8 mouse cellular contexts compared by ENCODE assay signal in the genomic region with DNA sequence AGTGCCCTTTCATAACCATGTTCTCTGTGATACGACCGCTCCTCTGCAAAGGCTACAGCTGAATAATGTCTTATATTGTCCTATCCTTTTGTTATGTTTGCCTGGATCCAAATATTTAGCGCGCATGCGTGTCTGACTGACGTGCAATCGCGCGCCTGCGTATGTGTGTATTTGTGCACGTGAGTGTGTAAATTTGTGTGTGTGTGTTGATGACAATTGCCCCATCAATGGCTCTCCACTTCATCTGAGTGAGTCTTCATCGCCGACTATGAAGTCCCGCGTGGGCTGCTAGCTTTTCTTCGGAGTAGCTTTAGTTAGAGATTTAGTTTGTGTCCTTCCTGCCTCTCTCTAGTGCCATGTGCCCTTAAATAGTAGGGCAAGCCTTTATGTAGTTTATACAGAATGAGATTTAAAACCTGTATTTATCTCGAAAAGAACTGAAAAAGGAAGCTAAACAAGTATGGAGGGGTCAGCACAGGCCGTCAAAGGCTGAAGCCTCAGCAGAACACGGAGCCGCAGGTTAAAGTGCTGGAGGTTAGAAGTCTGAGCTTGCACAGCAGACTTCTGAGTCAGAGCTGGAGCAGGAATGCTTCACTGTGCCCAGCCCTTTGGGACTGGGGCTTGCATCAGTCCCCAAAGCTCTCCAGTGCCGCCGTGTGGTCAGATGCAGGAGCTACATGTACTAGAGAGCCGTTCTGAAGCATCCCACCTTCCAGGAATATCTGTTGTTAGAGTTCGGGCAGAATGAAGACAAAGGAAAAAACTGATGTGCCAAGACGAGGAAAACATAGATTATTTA. TPM values are rescaled to one million over a fixed set of nuclear protein-coding genes. Genes with fewer than 3 reads are reported as not detected.
A peak's percentile ranks its signal among the peaks of the same experiment; 100 is the strongest.
DNase-seq lines count a peak whose midpoint lies in the region; ATAC-seq lines count a peak whose summit lies in the region.

No protein-coding gene starts in this region.

- 50% methylated on average over 25 of the region's 25 CpGs for WGBS in embryonic facial prominence, embryonic 15.5 days
- 50% methylated on average over 25 of the region's 25 CpGs for WGBS in heart, embryonic 10.5 days
- 50% methylated on average over 25 of the region's 25 CpGs for WGBS in kidney, embryonic 15.5 days
- WGBS in limb, embryonic 15.5 days: 52% methylated on average over 25 of the region's 25 CpGs
- WGBS in stomach, embryonic 14.5 days: 49% methylated on average over 25 of the region's 25 CpGs

- peak; percentile 79 for ATAC-seq in embryonic facial prominence, embryonic 15.5 days (ENCODE audit: insufficient number of reproducible peaks, low FRiP score, low TSS enrichment, low read depth)
- peak; percentile 92 for ATAC-seq in kidney, embryonic 15.5 days (replicated peaks; ENCODE audit: low FRiP score)
- ATAC-seq in limb, embryonic 15.5 days (ENCODE audit: insufficient number of reproducible peaks, low FRiP score, low TSS enrichment, low read depth): 0 out of 2 replicates have a peak, but pooled peaks have one; percentile 58
- peak; percentile 88; the same call in 1 of the 2 replicates for ATAC-seq in stomach, embryonic 14.5 days (ENCODE audit: insufficient number of reproducible peaks, insufficient read depth, low FRiP score, low read depth)

- H3K9ac ChIP-seq in embryonic facial prominence, embryonic 15.5 days: no peak overlapping the region
- no peak overlapping the region for H3K9ac ChIP-seq in kidney, embryonic 15.5 days
- H3K9ac ChIP-seq in limb, embryonic 15.5 days: no peak overlapping the region
- no peak overlapping the region for H3K9ac ChIP-seq in stomach, embryonic 14.5 days (replicated peaks; ENCODE audit: low read depth, low read length)

- no peaks in the 10 kb centered on the region for H3K36me3 ChIP-seq in embryonic facial prominence, embryonic 15.5 days
- no peaks in the 10 kb centered on the region for H3K36me3 ChIP-seq in heart, embryonic 10.5 days
- H3K36me3 ChIP-seq in kidney, embryonic 15.5 days: no peaks in the 10 kb centered on the region
- H3K36me3 ChIP-seq in limb, embryonic 15.5 days: no peaks in the 10 kb centered on the region
- H3K36me3 ChIP-seq in stomach, embryonic 14.5 days (ENCODE audit: control insufficient read depth, insufficient read depth, low read length): no peaks in the 10 kb centered on the region

- H3K9me3 ChIP-seq in embryonic facial prominence, embryonic 15.5 days (replicated peaks): no peaks in the 10 kb centered on the region
- H3K9me3 ChIP-seq in heart, embryonic 10.5 days: no peaks in the 10 kb centered on the region
- H3K9me3 ChIP-seq in kidney, embryonic 15.5 days (replicated peaks): no peaks in the 10 kb centered on the region
- no peaks in the 10 kb centered on the region for H3K9me3 ChIP-seq in limb, embryonic 15.5 days
- no peaks in the 10 kb centered on the region for H3K9me3 ChIP-seq in stomach, embryonic 14.5 days (ENCODE audit: control insufficient read depth, low read depth, low read length)

- no peak overlapping the region for H3K4me3 ChIP-seq in embryonic facial prominence, embryonic 15.5 days (replicated peaks)
- H3K4me3 ChIP-seq in heart, embryonic 10.5 days: no peak overlapping the region
- H3K4me3 ChIP-seq in kidney, embryonic 15.5 days (replicated peaks): no peak overlapping the region
- no peak overlapping the region for H3K4me3 ChIP-seq in limb, embryonic 15.5 days
- no peak overlapping the region for H3K4me3 ChIP-seq in stomach, embryonic 14.5 days (ENCODE audit: low read depth, low read length)

- H3K27ac ChIP-seq in embryonic facial prominence, embryonic 15.5 days (replicated peaks): no peak overlapping the region
- 0 out of 2 replicates have a peak overlapping the region, but pooled peaks have one; percentile 42 for H3K27ac ChIP-seq in heart, embryonic 10.5 days
- peak overlapping the region; percentile 42; the same call in 1 of the 2 replicates for H3K27ac ChIP-seq in kidney, embryonic 15.5 days
- H3K27ac ChIP-seq in limb, embryonic 15.5 days: no peak overlapping the region
- no peak overlapping the region for H3K27ac ChIP-seq in stomach, embryonic 14.5 days (ENCODE audit: low read length)

- 0 out of 2 replicates have a peak, but pooled peaks cover 4% of the 10 kb centered on the region for H3K4me1 ChIP-seq in embryonic facial prominence, embryonic 15.5 days
- H3K4me1 ChIP-seq in heart, embryonic 10.5 days: peaks cover 5% of the 10 kb centered on the region; the same call in 1 of the 2 replicates
- H3K4me1 ChIP-seq in kidney, embryonic 15.5 days: peaks cover 9% of the 10 kb centered on the region
- H3K4me1 ChIP-seq in limb, embryonic 15.5 days: no peaks in the 10 kb centered on the region
- no peaks in the 10 kb centered on the region for H3K4me1 ChIP-seq in stomach, embryonic 14.5 days (ENCODE audit: control insufficient read depth, insufficient read depth, low read length)

- 0 out of 2 replicates have a peak overlapping the region, but pooled peaks have one; percentile 17 for H3K4me2 ChIP-seq in embryonic facial prominence, embryonic 15.5 days (replicated peaks)
- H3K4me2 ChIP-seq in kidney, embryonic 15.5 days: 0 out of 2 replicates have a peak overlapping the region, but pooled peaks have one; percentile 20
- no peak overlapping the region for H3K4me2 ChIP-seq in limb, embryonic 15.5 days
- H3K4me2 ChIP-seq in stomach, embryonic 14.5 days (replicated peaks; ENCODE audit: low read depth, low read length): no peak overlapping the region

- H3K27me3 ChIP-seq in embryonic facial prominence, embryonic 15.5 days: no peaks in the 10 kb centered on the region
- H3K27me3 ChIP-seq in heart, embryonic 10.5 days (ENCODE audit: insufficient read depth, poor library complexity, severe bottlenecking): no peaks in the 10 kb centered on the region
- H3K27me3 ChIP-seq in kidney, embryonic 15.5 days: no peaks in the 10 kb centered on the region
- H3K27me3 ChIP-seq in limb, embryonic 15.5 days: no peaks in the 10 kb centered on the region
- H3K27me3 ChIP-seq in stomach, embryonic 14.5 days (ENCODE audit: control insufficient read depth, insufficient read depth, low read length): no peaks in the 10 kb centered on the region

- peak; percentile 74 for DNase-seq in 416B (ENCODE audit: low read depth)
- peak; percentile 29 to 59 for DNase-seq in adrenal gland, postnatal 4 days (ENCODE audit: low spot score in 2 of 2)
- DNase-seq in heart, embryonic 10.5 days (ENCODE audit: low spot score): peak; percentile 90
- DNase-seq in natural killer cell, adult 2 months (ENCODE audit: low spot score in 2 of 2): peak; percentile 17 to 63

RNA-seq across cellular contexts. Expression of a gene that starts 38.5 kb away (rescaled TPM):
- 1 to 10 TPM in 1 of 2 experiments, under 1 TPM in 1; 0.67 to 1.2 TPM for total RNA-seq in adrenal gland, postnatal 4 days (2021)
- polyA plus RNA-seq in embryonic facial prominence, embryonic 15.5 days (2015; fragmentation: Nextera tagmentation; extraction: Ambion mirVana): 0.24 and 0.42 TPM in 2 replicates
- polyA plus RNA-seq in heart, embryonic 10.5 days (2016; fragmentation: Nextera tagmentation; extraction: Ambion mirVana): 0.17 and 0.20 TPM in 2 replicates
- polyA plus RNA-seq in kidney, embryonic 15.5 days (2015; fragmentation: Nextera tagmentation; extraction: Ambion mirVana): 0.12 and 0.13 TPM in 2 replicates
- 0.12 and 0.15 TPM in 2 replicates for polyA plus RNA-seq in limb, embryonic 15.5 days (2015; fragmentation: Nextera tagmentation; extraction: Ambion mirVana)
- polyA plus RNA-seq in stomach, embryonic 14.5 days (2014; fragmentation: Nextera tagmentation; extraction: Ambion mirVana): 0.20 and 0.38 TPM in 2 replicates

RNA-seq across cellular contexts. Expression of a gene that starts 53.9 kb away (rescaled TPM):
- 100 to 1,000 TPM; 186 to 227 TPM for total RNA-seq in adrenal gland, postnatal 4 days (2021)
- 48.4 and 54.2 TPM in 2 replicates for polyA plus RNA-seq in embryonic facial prominence, embryonic 15.5 days (2015; fragmentation: Nextera tagmentation; extraction: Ambion mirVana)
- 62.6 and 85.3 TPM in 2 replicates for polyA plus RNA-seq in heart, embryonic 10.5 days (2016; fragmentation: Nextera tagmentation; extraction: Ambion mirVana)
- polyA plus RNA-seq in kidney, embryonic 15.5 days (2015; fragmentation: Nextera tagmentation; extraction: Ambion mirVana): 93.5 and 101 TPM in 2 replicates
- 47.1 and 52.0 TPM in 2 replicates for polyA plus RNA-seq in limb, embryonic 15.5 days (2015; fragmentation: Nextera tagmentation; extraction: Ambion mirVana)
- 104 and 111 TPM in 2 replicates for polyA plus RNA-seq in stomach, embryonic 14.5 days (2014; fragmentation: Nextera tagmentation; extraction: Ambion mirVana)

Comparison
In these comparisons a context has a peak if more than half of its experiments do, and no peak if none do; other contexts are left out.
1. DNase-seq: peak in every context shown above with its lines; median percentile 90 in heart, embryonic 10.5 days; 74 in 416B; 44 in adrenal gland, postnatal 4 days; 40 in natural killer cell, adult 2 months.
2. H3K27ac ChIP-seq: peak in heart, embryonic 10.5 days (single experiment) and kidney, embryonic 15.5 days (single experiment); none in embryonic facial prominence, embryonic 15.5 days (single experiment), limb, embryonic 15.5 days (single experiment) and stomach, embryonic 14.5 days (single experiment).
3. H3K4me2 ChIP-seq: peak in embryonic facial prominence, embryonic 15.5 days (single experiment) and kidney, embryonic 15.5 days (single experiment); none in limb, embryonic 15.5 days (single experiment) and stomach, embryonic 14.5 days (single experiment).
4. Peak in every context shown above with its lines, with median percentiles within 50 percentile points of each other: ATAC-seq.